In genomic region chr1:53976100-53976499, GRCm38 (mm10) we compare ENCODE assay signal across 17 mouse cellular contexts.
DNase-seq lines count a peak whose midpoint lies in the region; ATAC-seq and TF ChIP-seq lines count a peak whose summit lies in the region.
"Had no signal": no experiment of that assay in that cellular context is flagged by ENCODE, and none has a peak within 500 bp of the region (broad histone marks: within the 10 kb centered on the region; RNA-seq: fewer than 3 reads in every experiment).

No protein-coding gene starts in this region.

- 85% methylated on average over 8 of the region's 8 CpGs for WGBS in heart, embryonic 11.5 days (ENCODE audit: insufficient replicate concordance)
- WGBS in kidney, embryonic 15.5 days: 90% methylated on average over 8 of the region's 8 CpGs
- WGBS in kidney, adult 2 months: 88% methylated on average over 8 of the region's 8 CpGs
- WGBS in lung, embryonic 15.5 days: 79% methylated on average over 8 of the region's 8 CpGs

- TF ChIP-seq POLR2A in kidney, adult 2 months (IDR thresholded peaks at IDR 0.05; ENCODE audit: low read depth, low read length): no peak

- H3K4me3 ChIP-seq in heart, embryonic 11.5 days (ENCODE audit: low read depth, low read length): no peak overlapping the region
- H3K4me3 ChIP-seq in kidney, embryonic 15.5 days (replicated peaks): no peak overlapping the region
- no peak overlapping the region for H3K4me3 ChIP-seq in kidney, adult 2 months (ENCODE audit: insufficient read depth, low read depth, low read length)
- H3K4me3 ChIP-seq in lung, embryonic 15.5 days: peak overlapping the region; percentile 4; the same call in 1 of the 2 replicates
- H3K4me3 ChIP-seq: forebrain, embryonic 12.5 days; midbrain, embryonic 13.5 days; neural tube, embryonic 12.5 days had no signal

- no peak for ATAC-seq in heart, embryonic 11.5 days (replicated peaks; ENCODE audit: insufficient number of reproducible peaks, low FRiP score, low TSS enrichment)
- ATAC-seq in kidney, embryonic 15.5 days (replicated peaks; ENCODE audit: low FRiP score): no peak
- no peak for ATAC-seq in lung, embryonic 15.5 days (ENCODE audit: borderline replicate concordance, extremely low read depth, low FRiP score, low TSS enrichment)
- ATAC-seq: midbrain, embryonic 13.5 days had no signal

- DNase-seq in heart, adult 8-10 months (ENCODE audit: low spot score): no peak
- DNase-seq in kidney, adult 2 months: no peak
- no peak for DNase-seq in lung, postnatal 10 days
- DNase-seq in splenic B cell, adult 2 months (ENCODE audit: low read depth, low spot score): peak; percentile 60
- DNase-seq: adrenal gland, adult 2 months; cerebellum, adult 8-10 months; gastrocnemius, postnatal 14 days; kidney, adult 8-10 months; right cerebral cortex, postnatal 4 days had no signal

- H3K36me3 ChIP-seq in heart, embryonic 11.5 days (ENCODE audit: control insufficient read depth, insufficient read depth, low read length): no peaks in the 10 kb centered on the region
- H3K36me3 ChIP-seq in kidney, embryonic 15.5 days: no peaks in the 10 kb centered on the region
- no peaks in the 10 kb centered on the region for H3K36me3 ChIP-seq in kidney, adult 2 months (ENCODE audit: control insufficient read depth, insufficient read depth, low read length)
- H3K36me3 ChIP-seq in lung, embryonic 15.5 days: no peaks in the 10 kb centered on the region
- H3K36me3 ChIP-seq in splenic B cell, adult 2 months (ENCODE audit: control insufficient read depth, insufficient read depth, low read length, poor library complexity, severe bottlenecking): no peaks in the 10 kb centered on the region
- H3K36me3 ChIP-seq: forebrain, embryonic 12.5 days; midbrain, embryonic 13.5 days; neural tube, embryonic 12.5 days had no signal

- TF ChIP-seq CTCF in kidney, adult 2 months (conservative IDR thresholded peaks at IDR 0.05; ENCODE audit: insufficient read depth, insufficient read length, low read depth, low read length): no peak

- H3K27me3 ChIP-seq in heart, embryonic 11.5 days (ENCODE audit: control insufficient read depth, insufficient read depth, low read length): no peaks in the 10 kb centered on the region
- no peaks in the 10 kb centered on the region for H3K27me3 ChIP-seq in kidney, embryonic 15.5 days
- no peaks in the 10 kb centered on the region for H3K27me3 ChIP-seq in kidney, adult 2 months (replicated peaks; ENCODE audit: control insufficient read depth, insufficient read depth, low read length)
- no peaks in the 10 kb centered on the region for H3K27me3 ChIP-seq in lung, embryonic 15.5 days
- no peaks in the 10 kb centered on the region for H3K27me3 ChIP-seq in splenic B cell, adult 2 months (ENCODE audit: control insufficient read depth, insufficient read depth, low read length, poor library complexity, severe bottlenecking)
- H3K27me3 ChIP-seq: forebrain, embryonic 12.5 days; midbrain, embryonic 13.5 days; neural tube, embryonic 12.5 days had no signal

- no peaks in the 10 kb centered on the region for H3K9me3 ChIP-seq in heart, embryonic 11.5 days (replicated peaks; ENCODE audit: control insufficient read depth, low read length)
- H3K9me3 ChIP-seq in kidney, embryonic 15.5 days (replicated peaks): no peaks in the 10 kb centered on the region
- H3K9me3 ChIP-seq in lung, embryonic 15.5 days: no peaks in the 10 kb centered on the region
- H3K9me3 ChIP-seq: forebrain, embryonic 12.5 days; midbrain, embryonic 13.5 days; neural tube, embryonic 12.5 days had no signal

- H3K4me1 ChIP-seq in heart, embryonic 11.5 days (ENCODE audit: control insufficient read depth, insufficient read depth, low read length): peaks cover 4% of the 10 kb centered on the region; the same call in 1 of the 2 replicates
- H3K4me1 ChIP-seq in kidney, embryonic 15.5 days: no peaks in the 10 kb centered on the region
- no peaks in the 10 kb centered on the region for H3K4me1 ChIP-seq in kidney, adult 2 months (ENCODE audit: control insufficient read depth, insufficient read depth, low read length)
- H3K4me1 ChIP-seq in lung, embryonic 15.5 days: no peaks in the 10 kb centered on the region
- H3K4me1 ChIP-seq: forebrain, embryonic 12.5 days; midbrain, embryonic 13.5 days; neural tube, embryonic 12.5 days had no signal

- H3K9ac ChIP-seq in heart, embryonic 11.5 days (ENCODE audit: low read depth, low read length): no peak overlapping the region
- no peak overlapping the region for H3K9ac ChIP-seq in kidney, embryonic 15.5 days
- H3K9ac ChIP-seq in lung, embryonic 15.5 days: no peak overlapping the region
- H3K9ac ChIP-seq: forebrain, embryonic 12.5 days; liver, embryonic 14.5 days; midbrain, embryonic 13.5 days; neural tube, embryonic 12.5 days had no signal

- H3K27ac ChIP-seq in heart, embryonic 11.5 days (ENCODE audit: low read depth, low read length): no peak overlapping the region
- peak overlapping the region; percentile 18; the same call in 1 of the 2 replicates for H3K27ac ChIP-seq in kidney, embryonic 15.5 days
- H3K27ac ChIP-seq in kidney, adult 2 months (ENCODE audit: insufficient read depth, low read depth, low read length): no peak overlapping the region
- H3K27ac ChIP-seq in lung, embryonic 15.5 days: peak overlapping the region; percentile 55; the same call in 1 of the 2 replicates
- H3K27ac ChIP-seq: forebrain, embryonic 12.5 days; liver, embryonic 14.5 days; midbrain, embryonic 13.5 days; neural tube, embryonic 12.5 days; stomach, postnatal 0 days had no signal

- peak overlapping the region; percentile 19 for H3K4me2 ChIP-seq in heart, embryonic 11.5 days
- peak overlapping the region; percentile 20; the same call in 1 of the 2 replicates for H3K4me2 ChIP-seq in kidney, embryonic 15.5 days
- H3K4me2 ChIP-seq in lung, embryonic 15.5 days: peak overlapping the region; percentile 40
- H3K4me2 ChIP-seq: forebrain, embryonic 12.5 days; midbrain, embryonic 13.5 days; neural tube, embryonic 12.5 days had no signal

Comparison
In these comparisons a context has a peak if more than half of its experiments do, and no peak if none do; other contexts are left out.
1. H3K27ac ChIP-seq: peak in kidney, embryonic 15.5 days (single experiment) and lung, embryonic 15.5 days (single experiment); none in heart, embryonic 11.5 days (single experiment) and kidney, adult 2 months (single experiment).
2. Peak in every context shown above with its lines, with median percentiles within 50 percentile points of each other: H3K4me2 ChIP-seq.